Mouse (Mus musculus) forebrain, embryonic 13.5 days (tissue): Measurements from ENCODE around the gene Dbp. TPM values are rescaled to one million over a fixed set of nuclear protein-coding genes. Genes with fewer than 3 reads are reported as not detected.

Experiments
- ATAC-seq: fragments of 200-750 bp; cut with Nextera tagmentation; 2 replicates; pipeline ENCODE4 v1.8.0; 2017
- H3K27ac ChIP-seq: fragments of 300-500 bp; sonication (generic); 2 replicates; pipeline ENCODE4 v1.5.1; 2015; ENCODE audit warnings: inconsistent platforms, mild to moderate bottlenecking, moderate library complexity
- H3K27me3 ChIP-seq: fragments of 300-500 bp; sonication (generic); 2 replicates; pipeline ENCODE4 v1.6.1; 2015; ENCODE audit warnings: mild to moderate bottlenecking, inconsistent platforms
- H3K36me3 ChIP-seq: fragments of 300-500 bp; sonication (generic); 2 replicates; pipeline ENCODE4 v1.6.1; 2015; ENCODE audit warnings: mild to moderate bottlenecking, inconsistent platforms; ENCODE audit not compliant: poor library complexity, severe bottlenecking
- H3K4me1 ChIP-seq: fragments of 300-500 bp; sonication (generic); 2 replicates; pipeline ENCODE4 v1.6.1; 2015; ENCODE audit warnings: inconsistent platforms
- H3K4me2 ChIP-seq: fragments of 300-500 bp; sonication (generic); 2 replicates; pipeline ENCODE4 v1.6.1; 2015; ENCODE audit warnings: inconsistent platforms, mild to moderate bottlenecking, moderate library complexity
- H3K4me3 ChIP-seq: fragments of 300-500 bp; sonication (generic); 2 replicates; pipeline ENCODE4 v1.5.1; 2015; ENCODE audit warnings: mild to moderate bottlenecking, inconsistent platforms
- H3K9ac ChIP-seq: fragments of 300-500 bp; sonication (generic); 2 replicates; pipeline ENCODE4 v1.6.1; 2015; ENCODE audit warnings: mild to moderate bottlenecking, inconsistent platforms
- H3K9me3 ChIP-seq: fragments of 300-500 bp; sonication (generic); replicated peaks from 2 replicates; pipeline ENCODE4 v1.6.1; 2016; ENCODE audit warnings: inconsistent platforms
- WGBS: fragments of 180-500 bp; shearing (Covaris S2); methylation state at CpG from one replicate; pipeline ENCODE4 v1.1.7; 2015; 5-methylcytosine and 5-hydroxymethylcytosine counted together
- polyA plus RNA-seq: library from polyadenylated mRNA; unstranded; fragments of >200 nt; fragmentation: Nextera tagmentation; extraction: Ambion mirVana; gene quantifications from 2 replicates; pipeline ENCODE4 v1.2.1, GENCODE M21; 2015

The Dbp gene
- polyA plus RNA-seq, 1 experiment from 2014 or later: 2.5 TPM

- peak within 1 kb of the TSS; percentile 69 for H3K4me3 ChIP-seq
- peak within 1 kb of the TSS; percentile 65 for H3K27ac ChIP-seq
- H3K4me1 ChIP-seq: peaks cover 49% of the 10 kb centered on the region
- H3K9me3 ChIP-seq: no peaks in the 10 kb centered on the region
- 8% methylated on average over 34 of the region's 34 CpGs for WGBS
- peaks cover 46% of the 10 kb centered on the region for H3K36me3 ChIP-seq
- peak; percentile 93 for ATAC-seq
- no peaks in the 10 kb centered on the region for H3K27me3 ChIP-seq
- H3K4me2 ChIP-seq: peak within 1 kb of the TSS; percentile 96
- peak within 1 kb of the TSS; percentile 79 for H3K9ac ChIP-seq
Measured at GRCm38 (mm10) chr7:45715090-45715708, 10.3 kb downstream of the Dbp start, which contains the start of gene Rpl18. TSS of gene Rpl18 (plus strand) at chr7:45715457.

DNA sequence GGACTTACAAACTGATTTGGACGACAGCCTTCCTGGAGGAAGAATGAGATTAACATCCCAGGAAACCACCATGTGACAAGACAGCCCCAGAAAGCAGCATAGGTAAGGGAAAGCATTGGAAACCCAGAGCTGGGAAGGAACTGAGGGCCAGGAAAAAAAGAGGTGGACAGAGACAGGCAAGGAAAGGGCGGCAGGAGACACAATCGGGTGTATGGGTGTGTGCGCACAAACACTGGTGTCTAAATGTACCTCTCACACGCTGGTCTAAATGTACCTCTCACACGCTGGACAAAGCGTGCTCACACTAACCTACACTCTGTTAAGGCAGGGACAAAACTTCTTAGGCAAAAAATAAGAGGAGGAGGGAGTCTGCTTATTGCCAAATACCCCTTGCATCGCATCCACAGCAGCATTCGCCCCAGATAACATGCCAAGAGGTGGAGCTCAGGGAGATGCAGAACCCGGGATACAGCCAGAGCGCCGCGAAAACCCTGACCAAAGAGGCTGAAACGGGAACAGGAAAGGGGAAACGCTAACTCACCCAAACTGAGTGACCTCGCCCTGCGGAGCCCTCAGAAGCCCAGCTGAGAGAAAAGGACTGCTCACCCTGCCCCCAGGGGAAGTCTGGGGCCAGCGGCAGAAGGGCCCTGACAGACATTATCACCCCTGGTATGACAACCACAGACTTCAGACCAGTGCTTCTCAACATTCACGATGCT lies 11.0 kb downstream of the Dbp start:
- no peak for ATAC-seq
- H3K4me3 ChIP-seq: peak overlapping the region; percentile 69
- peak overlapping the region; percentile 79; the same call in 1 of the 2 replicates for H3K9ac ChIP-seq
- no peaks in the 10 kb centered on the region for H3K9me3 ChIP-seq
- 87% methylated on average over 19 of the region's 19 CpGs for WGBS
- H3K27ac ChIP-seq: peak overlapping the region; percentile 65
- peaks cover 46% of the 10 kb centered on the region for H3K36me3 ChIP-seq
- H3K27me3 ChIP-seq: no peaks in the 10 kb centered on the region
- peak overlapping the region; percentile 96 for H3K4me2 ChIP-seq
- peaks cover 46% of the 10 kb centered on the region for H3K4me1 ChIP-seq

DNA sequence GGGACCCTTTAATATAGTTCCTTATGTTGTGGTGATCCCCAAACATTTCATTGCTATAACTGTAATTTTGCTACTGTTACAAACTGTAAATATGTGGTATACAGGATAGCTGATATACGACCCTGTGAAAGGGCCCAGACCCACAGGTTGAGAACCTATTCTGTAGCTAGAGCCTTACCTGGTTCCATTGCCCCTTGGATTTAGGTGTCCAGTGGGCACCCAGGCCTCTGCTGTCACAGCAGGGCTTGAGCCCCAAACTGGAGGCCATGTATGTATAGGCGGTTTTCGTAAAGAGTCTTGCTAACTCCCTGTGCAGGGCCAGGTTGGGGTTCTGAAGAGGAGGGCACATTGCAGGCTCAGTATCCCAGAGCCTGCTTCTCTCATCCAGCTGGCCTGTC lies 11.6 kb downstream of the Dbp start:
- Histone ChIP-seq H3K36me3 (peaks cover 46% of the 10 kb centered on the region), H3K4me2 (peak overlapping the region; percentile 96), H3K4me3 (peak overlapping the region; percentile 93; the same call in 1 of the 2 replicates), H3K9ac (no peak overlapping the region), H3K4me1 (peaks cover 49% of the 10 kb centered on the region), H3K27ac (no peak overlapping the region), H3K9me3 (no peaks in the 10 kb centered on the region), H3K27me3 (no peaks in the 10 kb centered on the region)
- WGBS: 92% methylated on average over 3 of the region's 3 CpGs
- ATAC-seq: no peak

GRCm38 (mm10) chr7:45716952-45717917 lies 12.3 kb downstream of the Dbp start:
- WGBS: 12% methylated on average over 31 of the region's 31 CpGs
- peak; percentile 11 for ATAC-seq
- Histone ChIP-seq H3K4me1 (peaks cover 49% of the 10 kb centered on the region), H3K9ac (peak overlapping the region; percentile 85), H3K36me3 (peaks cover 46% of the 10 kb centered on the region), H3K27ac (peak overlapping the region; percentile 90), H3K9me3 (no peaks in the 10 kb centered on the region), H3K4me2 (peak overlapping the region; percentile 96), H3K27me3 (no peaks in the 10 kb centered on the region), H3K4me3 (peak overlapping the region; percentile 93)

DNA sequence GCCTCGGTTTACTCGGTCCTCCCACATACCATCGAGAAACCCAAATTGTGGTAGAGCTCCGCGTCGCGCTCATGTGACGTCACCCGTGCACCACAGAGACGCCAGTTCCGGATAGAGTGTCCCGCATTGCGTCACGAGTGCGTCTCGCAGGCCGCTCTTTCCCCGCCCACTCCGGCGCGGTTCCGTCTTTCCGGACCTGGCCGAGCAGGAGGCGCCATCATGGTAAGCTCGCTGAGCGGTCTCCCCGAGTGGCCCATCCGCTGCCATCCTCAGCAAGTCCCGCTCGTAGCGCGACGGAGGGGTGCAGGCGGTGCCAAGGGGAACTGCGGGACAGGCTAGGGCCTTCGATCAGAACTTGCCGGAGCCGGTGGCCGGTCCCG lies 13.0 kb downstream of the Dbp start, which contains the start of gene Sphk2:
Gene Sphk2 (minus strand): TSS at position 85 of the 380 bp plus-strand sequence.
- Histone ChIP-seq H3K27me3 (no peaks in the 10 kb centered on the region), H3K9ac (peak within 1 kb of the TSS; percentile 98), H3K27ac (peak within 1 kb of the TSS; percentile 90), H3K9me3 (no peaks in the 10 kb centered on the region), H3K4me3 (peak within 1 kb of the TSS; percentile 93), H3K36me3 (peaks cover 46% of the 10 kb centered on the region), H3K4me1 (peaks cover 49% of the 10 kb centered on the region), H3K4me2 (peak within 1 kb of the TSS; percentile 96)
- ATAC-seq: peak; percentile 77
- WGBS: 0% methylated on average over 41 of the region's 41 CpGs

GRCm38 (mm10) chr7:45718331-45718730 lies 13.4 kb downstream of the Dbp start:
- no peaks in the 10 kb centered on the region for H3K9me3 ChIP-seq
- H3K4me2 ChIP-seq: peak overlapping the region; percentile 96
- peak; percentile 3; the same call in 1 of the 2 replicates for ATAC-seq
- H3K27ac ChIP-seq: peak overlapping the region; percentile 90
- under 1% methylated on average over 20 of the region's 20 CpGs for WGBS
- H3K36me3 ChIP-seq: peaks cover 46% of the 10 kb centered on the region
- H3K9ac ChIP-seq: peak overlapping the region; percentile 98
- H3K4me1 ChIP-seq: peaks cover 49% of the 10 kb centered on the region
- H3K4me3 ChIP-seq: peak overlapping the region; percentile 93
- no peaks in the 10 kb centered on the region for H3K27me3 ChIP-seq

DNA sequence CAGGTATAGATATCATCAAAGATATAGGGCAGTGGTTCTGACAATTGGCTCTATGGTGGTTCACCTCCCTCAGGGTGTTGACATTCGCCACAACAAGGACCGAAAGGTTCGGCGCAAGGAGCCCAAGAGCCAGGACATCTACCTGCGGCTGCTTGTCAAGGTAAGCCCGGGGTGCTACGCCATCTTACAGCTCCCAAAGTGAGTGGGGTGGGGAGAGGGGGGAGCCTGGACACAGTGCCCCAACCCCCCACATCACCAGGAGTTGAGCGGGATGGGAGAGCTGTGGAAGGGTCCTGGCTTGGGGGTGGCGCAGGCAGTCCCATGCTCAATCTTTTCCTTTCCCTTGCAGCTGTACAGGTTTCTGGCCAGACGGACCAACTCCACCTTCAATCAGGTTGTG lies 14.3 kb downstream of the Dbp start:
- peak overlapping the region; percentile 93 for H3K4me3 ChIP-seq
- peaks cover 47% of the 10 kb centered on the region for H3K4me1 ChIP-seq
- H3K9me3 ChIP-seq: no peaks in the 10 kb centered on the region
- no peaks in the 10 kb centered on the region for H3K27me3 ChIP-seq
- no peak overlapping the region for H3K27ac ChIP-seq
- H3K4me2 ChIP-seq: peak overlapping the region; percentile 96
- peaks cover 52% of the 10 kb centered on the region for H3K36me3 ChIP-seq
- peak overlapping the region; percentile 98 for H3K9ac ChIP-seq
- 80% methylated on average over 10 of the region's 10 CpGs for WGBS
- ATAC-seq: no peak

- peak overlapping the region; percentile 96 for H3K4me2 ChIP-seq
Measured at GRCm38 (mm10) chr7:45719738-45720412, 15.0 kb downstream of the Dbp start.

GRCm38 (mm10) chr7:45720413-45721233 lies 15.7 kb downstream of the Dbp start, which contains the start of gene Fam83e:
TSS of gene Fam83e (plus strand) at chr7:45721212.
- no peak within 1 kb of the TSS for H3K4me2 ChIP-seq
- peaks cover 66% of the 10 kb centered on the region for H3K36me3 ChIP-seq
- peak within 1 kb of the TSS; percentile 98; the same call in 1 of the 2 replicates for H3K9ac ChIP-seq
- peak within 1 kb of the TSS; percentile 6; the same call in 1 of the 2 replicates for H3K27ac ChIP-seq
- H3K4me3 ChIP-seq: no peak within 1 kb of the TSS
- 85% methylated on average over 14 of the region's 14 CpGs for WGBS
- H3K27me3 ChIP-seq: no peaks in the 10 kb centered on the region
- no peak for ATAC-seq
- H3K4me1 ChIP-seq: peaks cover 37% of the 10 kb centered on the region
- no peaks in the 10 kb centered on the region for H3K9me3 ChIP-seq

More at GRCm38 (mm10) chr7:45719738-45720412, 15.0 kb downstream of the Dbp start:
- H3K4me1 ChIP-seq: peaks cover 40% of the 10 kb centered on the region
- H3K36me3 ChIP-seq: peaks cover 59% of the 10 kb centered on the region
- peak overlapping the region; percentile 93; the same call in 1 of the 2 replicates for H3K4me3 ChIP-seq
- ATAC-seq: no peak
- H3K27ac ChIP-seq: no peak overlapping the region
- H3K27me3 ChIP-seq: no peaks in the 10 kb centered on the region
- WGBS: 92% methylated on average over 16 of the region's 16 CpGs
- H3K9me3 ChIP-seq: no peaks in the 10 kb centered on the region
- H3K9ac ChIP-seq: peak overlapping the region; percentile 98

DNA sequence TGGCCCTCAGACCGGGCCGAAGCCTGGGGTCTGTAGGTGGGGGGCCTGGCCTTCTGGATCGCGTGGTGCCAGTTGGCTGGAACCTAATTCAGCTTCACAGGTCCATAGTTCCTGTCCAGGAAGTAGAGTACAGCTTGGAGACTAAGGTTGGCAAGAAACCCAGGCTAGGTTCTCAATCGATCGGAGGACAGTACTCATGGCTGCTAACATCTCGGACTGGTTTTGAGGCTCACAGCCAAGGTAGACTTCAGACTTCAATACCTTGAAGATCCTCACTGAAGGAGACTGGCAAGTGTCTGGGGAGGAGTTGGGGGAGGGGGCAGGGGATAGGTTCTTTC lies 16.3 kb downstream of the Dbp start:
- Histone ChIP-seq H3K4me2 (no peak overlapping the region), H3K27me3 (no peaks in the 10 kb centered on the region), H3K4me3 (no peak overlapping the region), H3K27ac (peak overlapping the region; percentile 6; the same call in 1 of the 2 replicates), H3K9ac (no peak overlapping the region; the same call in 1 of the 2 replicates), H3K4me1 (peaks cover 31% of the 10 kb centered on the region), H3K36me3 (peaks cover 72% of the 10 kb centered on the region), H3K9me3 (no peaks in the 10 kb centered on the region)
- WGBS: 84% methylated on average over 7 of the region's 7 CpGs
- ATAC-seq: no peak
